Mouse (Mus musculus): ENCODE results near the gene Apoc1. TPM values are rescaled to one million over a fixed set of nuclear protein-coding genes. Genes with fewer than 3 reads are reported as not detected.

The Apoc1 gene
- polyA plus RNA-seq, 1 experiment from 2014 or later = 21.3 TPM

GRCm38 (mm10) chr7:19710650-19711049 lies 18.2 kb upstream of the Apoc1 start:
- DNase-seq (ENCODE audit: low spot score) = no peak

GRCm38 (mm10) chr7:19705271-19705670 lies 12.8 kb upstream of the Apoc1 start:
- DNase-seq (ENCODE audit: low spot score) = no peak

GRCm38 (mm10) chr7:19704475-19704874 lies 12.0 kb upstream of the Apoc1 start:
- DNase-seq (ENCODE audit: low spot score) = no peak

- no peak for DNase-seq (ENCODE audit: low spot score)
Observed at GRCm38 (mm10) chr7:19702859-19703555, 10.5 kb upstream of the Apoc1 start.

GRCm38 (mm10) chr7:19701069-19701761 lies 8.8 kb upstream of the Apoc1 start:
- peak; percentile 67 for DNase-seq (ENCODE audit: low spot score)

GRCm38 (mm10) chr7:19700299-19701068 lies 8.0 kb upstream of the Apoc1 start:
- DNase-seq (ENCODE audit: low spot score) = peak; percentile 66

- DNase-seq (ENCODE audit: low spot score) = no peak
Observed at GRCm38 (mm10) chr7:19699827-19700148, 7.3 kb upstream of the Apoc1 start.

- peak; percentile 69 for DNase-seq (ENCODE audit: low spot score)
Observed at GRCm38 (mm10) chr7:19698907-19699826, 6.7 kb upstream of the Apoc1 start, which contains the start of gene Apoe. TSS of gene Apoe (minus strand) at chr7:19699188.

- no peak for DNase-seq (ENCODE audit: low spot score)
Observed at GRCm38 (mm10) chr7:19697949-19698906, 5.8 kb upstream of the Apoc1 start.

GRCm38 (mm10) chr7:19696336-19696873 lies 3.9 kb upstream of the Apoc1 start:
- DNase-seq (ENCODE audit: low spot score) = no peak

- DNase-seq (ENCODE audit: low spot score) = no peak
Observed at GRCm38 (mm10) chr7:19695881-19696280, 3.4 kb upstream of the Apoc1 start.

- no peak for DNase-seq (ENCODE audit: low spot score)
Observed at GRCm38 (mm10) chr7:19695213-19695594, 2.7 kb upstream of the Apoc1 start.

- DNase-seq (ENCODE audit: low spot score) = no peak
Observed at GRCm38 (mm10) chr7:19694336-19695212, 2.1 kb upstream of the Apoc1 start.

- no peak for DNase-seq (ENCODE audit: low spot score)
Observed at GRCm38 (mm10) chr7:19693421-19693820, 961 bp upstream of the Apoc1 start.

GRCm38 (mm10) chr7:19691434-19691833 lies 1.0 kb downstream of the Apoc1 start:
- DNase-seq (ENCODE audit: low spot score) = no peak

- DNase-seq (ENCODE audit: low spot score) = no peak
Observed at GRCm38 (mm10) chr7:19690845-19691244, 1.6 kb downstream of the Apoc1 start.

GRCm38 (mm10) chr7:19688611-19689010 lies 3.8 kb downstream of the Apoc1 start:
- no peak for DNase-seq (ENCODE audit: low spot score)

GRCm38 (mm10) chr7:19688101-19688500 lies 4.4 kb downstream of the Apoc1 start:
- DNase-seq (ENCODE audit: low spot score) = no peak

Measured in thymus, postnatal 0 days (tissue).